Mouse (Mus musculus): ENCODE results near the gene Tmem151a.

DNA sequence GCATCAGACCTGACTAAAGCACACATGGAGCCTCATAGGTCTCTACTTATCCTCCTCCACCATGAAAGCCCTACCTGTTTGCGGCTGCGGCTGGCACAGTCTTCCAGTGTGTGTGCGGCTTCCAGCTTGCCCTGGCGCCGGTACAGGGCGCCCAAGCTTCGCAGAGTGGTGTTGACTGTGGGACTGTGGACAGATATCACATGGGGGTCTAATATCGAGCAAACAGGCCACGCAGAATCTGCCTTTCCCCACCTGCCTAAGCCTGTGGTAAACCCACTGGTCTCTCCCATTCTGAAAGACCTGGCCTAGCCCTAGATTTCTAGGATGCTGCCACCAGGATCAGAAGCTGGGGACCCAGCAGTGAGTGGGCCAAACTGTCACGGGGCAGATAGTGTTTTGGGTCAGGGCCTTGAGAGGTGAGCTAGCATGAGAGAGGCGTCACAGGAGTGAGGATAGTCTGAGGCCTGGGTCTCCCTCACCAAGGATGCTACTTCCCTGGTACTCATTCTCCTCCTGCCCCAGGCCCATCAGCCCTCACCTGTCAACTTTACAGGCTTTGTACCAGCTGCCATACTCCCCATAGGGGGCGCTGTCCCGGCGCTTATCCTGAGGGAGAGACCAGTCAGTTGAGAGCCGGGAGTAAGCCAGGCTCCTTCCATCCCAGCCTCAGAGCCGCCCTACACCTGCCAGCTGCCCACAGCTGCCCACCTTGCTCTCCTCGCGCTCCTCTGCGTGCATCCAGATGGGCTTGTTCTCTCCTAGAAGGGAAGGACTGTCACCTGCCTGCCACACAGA lies 24.5 kb upstream of the Tmem151a start:
- TF ChIP-seq POLR2A (IDR thresholded peaks at IDR 0.05; ENCODE audit: borderline replicate concordance, insufficient read depth, low read length) (no peak), CTCF (IDR thresholded peaks at IDR 0.05; ENCODE audit: borderline replicate concordance, insufficient read depth, low read depth, low read length) (peak; percentile 38)
